Mouse (Mus musculus) frontal cortex, postnatal 36 days (tissue): Measurements from ENCODE around the gene Gm3285.
A peak's percentile ranks its signal among the peaks of the same experiment; 100 is the strongest.

Experiments
- DNase-seq, 2 experiments: peaks; one replicate each; pipeline ENCODE4 v3.0.0; 2022; ENCODE audit warnings: low spot score in 2 of 2

The Gm3285 gene

DNA sequence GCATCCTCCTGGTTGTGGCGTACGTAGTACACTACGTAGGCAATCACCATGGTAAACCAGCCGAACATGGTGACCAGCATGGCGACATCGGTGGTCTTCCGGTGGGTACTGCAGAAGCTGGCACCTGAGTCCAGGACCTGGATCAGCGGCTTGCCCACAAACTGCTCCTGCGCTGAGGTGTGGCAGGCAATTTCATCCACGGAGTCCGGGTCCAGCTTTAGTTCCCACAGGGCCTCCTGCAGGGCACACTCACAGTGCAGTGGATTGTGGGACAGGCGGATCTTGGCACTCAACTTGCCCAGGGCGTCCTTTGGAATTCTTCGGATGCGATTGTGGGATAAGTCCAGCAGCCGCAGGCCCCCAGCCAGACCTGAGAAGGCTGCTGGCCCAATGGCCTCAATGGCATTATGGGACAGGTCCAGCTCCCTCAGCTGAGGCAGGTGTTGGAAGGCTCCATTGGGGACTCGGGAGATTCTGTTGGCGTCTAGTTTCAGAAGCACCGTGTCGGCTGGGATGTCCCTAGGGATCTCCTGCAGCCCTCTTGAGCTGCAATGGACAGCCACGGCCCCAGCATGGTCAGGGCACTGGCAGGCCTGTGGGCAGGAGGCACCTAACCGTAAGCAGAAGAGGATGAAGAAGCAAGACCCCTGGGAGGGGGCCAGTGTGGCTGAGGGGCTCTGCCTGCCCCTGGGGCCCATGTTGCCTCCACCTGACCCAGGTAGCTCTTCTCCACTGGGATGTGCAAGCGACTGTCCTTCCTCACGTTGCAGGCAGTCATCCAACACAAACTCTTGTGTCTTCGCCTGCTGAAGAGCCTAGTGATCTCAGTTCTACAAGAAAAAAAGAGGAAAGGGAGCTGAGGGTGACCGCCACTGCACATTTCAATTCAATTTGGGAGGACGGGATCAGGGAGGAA is 39.4 kb downstream of the Gm3285 start:
- DNase-seq, result no peak

GRCm38 (mm10) chr10:77901871-77902210 is 40.1 kb downstream of the Gm3285 start:
- DNase-seq, result no peak

DNA sequence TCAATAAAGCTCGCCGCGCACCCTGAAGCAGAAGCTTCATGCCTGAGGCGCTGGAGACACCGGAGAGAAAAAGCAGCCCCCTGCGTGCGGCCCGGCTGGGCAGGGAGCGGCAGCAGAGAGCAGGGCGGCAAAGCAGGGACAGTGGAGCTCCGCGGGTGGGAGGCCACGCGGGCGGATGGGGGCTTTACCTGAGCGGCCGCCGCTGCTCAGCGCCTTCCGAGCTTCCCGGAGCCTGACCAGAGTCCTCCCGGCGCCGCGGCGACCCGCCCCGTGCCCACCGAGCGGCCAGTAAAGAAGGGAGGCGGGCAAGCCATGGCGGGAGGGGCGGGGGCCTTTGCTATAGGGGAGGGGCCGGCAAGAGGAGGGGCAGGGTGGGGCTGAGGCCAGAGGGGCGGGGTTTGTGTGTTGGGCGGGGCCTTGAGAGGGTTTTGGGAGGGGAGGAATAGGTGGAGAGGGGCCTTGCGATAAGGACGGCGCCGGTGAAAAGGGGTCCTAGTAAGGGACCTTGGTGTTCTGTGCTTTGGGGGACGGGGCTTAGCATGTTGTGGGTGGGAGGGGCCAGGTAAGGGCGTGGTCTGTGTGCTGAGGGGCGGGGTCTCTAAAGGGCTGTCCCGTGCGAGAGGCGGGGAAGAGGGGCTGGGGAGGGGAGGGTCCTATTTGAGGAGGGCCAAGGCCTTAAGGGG is 40.6 kb downstream of the Gm3285 start, which contains the start of gene Lrrc3:
Gene Lrrc3, minus strand, starts transcription at position 326 of the 683 bp plus-strand sequence.
- DNase-seq, result peak; percentile 61 to 70

DNA sequence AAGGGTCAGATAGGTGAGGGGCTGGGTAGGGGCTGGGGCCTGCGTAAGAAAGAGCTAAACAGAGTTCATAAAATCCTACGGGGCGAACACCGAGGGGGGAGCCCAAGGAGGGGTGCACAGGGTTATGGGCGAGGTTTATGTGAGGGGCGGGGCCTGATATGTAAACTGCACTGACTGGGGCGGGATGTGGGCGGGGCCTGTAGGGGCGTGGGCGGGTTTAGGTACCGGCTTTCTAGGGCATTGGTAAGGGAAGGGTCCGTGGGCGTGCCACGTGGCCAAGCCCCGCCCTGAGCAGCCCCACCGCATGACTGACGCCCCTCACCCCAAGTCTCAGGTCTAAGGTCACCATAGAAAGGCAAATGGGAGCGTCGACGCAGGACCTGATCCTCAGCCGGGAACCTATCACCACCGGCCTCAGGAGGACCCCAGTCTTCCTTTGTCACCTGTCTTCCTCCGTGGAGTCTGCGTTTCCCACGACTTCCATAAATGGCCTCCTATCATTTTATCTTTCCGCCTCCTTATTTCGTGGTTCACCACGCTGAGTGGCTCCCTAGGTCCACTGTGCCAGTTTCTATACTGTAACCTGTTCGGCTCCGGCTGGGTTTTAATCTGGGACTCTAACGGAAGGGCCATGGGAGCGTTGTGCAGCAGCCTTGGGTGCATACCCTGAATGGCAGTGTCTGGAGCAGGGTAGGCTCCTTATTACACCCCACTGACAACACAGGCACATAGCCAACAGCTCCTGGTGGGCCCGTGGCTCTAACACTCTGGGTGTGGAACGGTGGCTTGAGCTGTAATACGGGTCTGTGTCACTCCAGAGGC is 41.3 kb downstream of the Gm3285 start:
- peak; percentile 62 to 76 for DNase-seq
